Mouse (Mus musculus): ENCODE data around the gene Pcdh17. TPM values are rescaled to one million over a fixed set of nuclear protein-coding genes. Genes with fewer than 3 reads are reported as not detected.

Gene Pcdh17
- polyA plus RNA-seq, 1 experiment from 2014 or later = 37.7 TPM

DNA sequence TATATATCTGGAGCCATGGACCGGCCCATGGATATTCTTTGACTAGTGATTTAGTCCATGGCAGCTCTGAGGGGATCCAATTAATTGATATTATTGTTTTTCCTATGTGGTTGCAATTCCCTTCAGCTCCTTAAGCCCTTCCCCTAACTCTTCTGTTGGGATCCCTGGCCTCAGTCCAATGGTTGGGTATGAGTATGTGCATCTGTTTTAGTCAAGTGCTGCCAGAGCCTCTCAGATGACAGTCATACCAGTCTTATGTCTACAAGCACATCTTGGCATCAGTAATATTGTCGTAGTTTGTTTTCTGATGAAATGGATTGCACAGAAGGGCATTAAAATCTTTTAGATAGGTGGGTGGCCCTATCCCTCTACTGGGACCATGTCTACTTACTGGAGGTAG, 67.6 kb downstream of the Pcdh17 start:
- Histone ChIP-seq H3K4me1 (no peaks in the 10 kb centered on the region), H3K9ac (no peak overlapping the region), H3K27ac (no peak overlapping the region), H3K4me2 (no peak overlapping the region), H3K27me3 (replicated peaks) (no peaks in the 10 kb centered on the region), H3K4me3 (no peak overlapping the region), H3K36me3 (replicated peaks) (no peaks in the 10 kb centered on the region), H3K9me3 (no peaks in the 10 kb centered on the region)
- ATAC-seq (replicated peaks) = no peak
- WGBS = 90% methylated on average over 2 of the region's 2 CpGs

DNA sequence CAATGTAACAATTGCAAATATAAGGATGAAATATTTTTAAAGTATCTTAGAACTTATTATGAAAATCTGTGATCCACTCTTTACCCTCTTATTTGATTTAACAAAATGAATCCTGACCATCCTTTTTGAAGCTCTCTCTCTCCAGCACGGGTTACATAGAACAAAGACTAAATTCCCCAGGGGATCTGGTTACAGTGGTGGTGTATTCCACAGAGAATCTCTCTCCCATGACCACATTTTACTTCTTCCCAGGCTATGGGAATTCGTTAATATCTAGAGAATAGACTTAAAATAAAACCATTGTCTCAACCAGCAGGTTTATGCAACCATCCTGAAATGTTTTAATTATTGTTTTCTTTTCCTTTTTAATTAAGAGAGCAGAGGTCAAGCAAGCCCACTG, 89.0 kb downstream of the Pcdh17 start:
- Histone ChIP-seq H3K27me3 (replicated peaks) (no peaks in the 10 kb centered on the region), H3K9ac (no peak overlapping the region), H3K9me3 (no peaks in the 10 kb centered on the region), H3K36me3 (replicated peaks) (no peaks in the 10 kb centered on the region), H3K4me2 (no peak overlapping the region), H3K27ac (no peak overlapping the region), H3K4me1 (no peaks in the 10 kb centered on the region), H3K4me3 (no peak overlapping the region)
- no peak for ATAC-seq (replicated peaks)
- WGBS = 13% methylated on average over 2 of the region's 2 CpGs

DNA sequence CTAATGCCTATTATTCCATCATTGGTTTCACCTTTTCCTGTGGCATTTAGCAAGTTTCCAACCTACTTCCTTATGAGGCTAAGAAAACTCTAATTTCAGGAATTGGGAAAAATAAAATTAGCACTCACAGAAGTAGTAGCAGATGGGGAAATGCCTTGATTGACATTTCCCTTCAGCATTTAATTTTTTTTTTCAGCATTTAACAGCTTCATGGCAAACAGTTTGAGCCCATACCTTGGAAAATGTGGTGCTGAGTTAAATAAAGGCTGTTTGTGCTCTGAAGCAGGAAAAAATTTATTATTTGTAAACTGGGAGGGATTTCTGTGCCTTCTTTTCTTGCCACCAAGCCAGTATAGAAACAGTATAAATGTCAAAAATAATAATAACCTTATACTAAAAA, 91.9 kb downstream of the Pcdh17 start:
- Histone ChIP-seq H3K9ac (no peak overlapping the region), H3K4me2 (no peak overlapping the region), H3K27ac (no peak overlapping the region), H3K27me3 (replicated peaks) (no peaks in the 10 kb centered on the region), H3K9me3 (no peaks in the 10 kb centered on the region), H3K4me3 (no peak overlapping the region), H3K36me3 (replicated peaks) (no peaks in the 10 kb centered on the region), H3K4me1 (no peaks in the 10 kb centered on the region)
- no peak for ATAC-seq (replicated peaks)

DNA sequence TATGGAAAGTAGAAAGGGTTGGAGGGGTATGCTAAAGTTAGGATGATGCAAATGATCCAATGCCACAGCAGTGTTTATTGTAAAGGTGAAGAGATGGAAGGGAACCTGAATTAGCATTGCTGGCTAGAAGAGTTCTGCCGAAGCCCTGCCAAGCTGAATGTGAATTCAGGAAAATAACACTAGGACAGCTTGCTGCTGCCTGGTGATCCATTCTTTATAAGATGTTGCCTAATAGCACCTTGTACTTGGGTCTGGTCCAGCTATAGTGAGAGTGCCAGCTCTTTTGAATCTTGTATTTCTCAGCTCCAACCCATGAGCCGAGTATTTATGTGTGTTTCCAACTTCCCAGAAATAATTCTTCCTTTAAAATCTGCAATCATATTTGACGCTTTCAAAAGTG, 98.5 kb downstream of the Pcdh17 start:
- Histone ChIP-seq H3K4me1 (no peaks in the 10 kb centered on the region), H3K4me2 (no peak overlapping the region), H3K36me3 (replicated peaks) (no peaks in the 10 kb centered on the region), H3K9me3 (no peaks in the 10 kb centered on the region), H3K27ac (no peak overlapping the region), H3K4me3 (no peak overlapping the region), H3K9ac (no peak overlapping the region), H3K27me3 (replicated peaks) (no peaks in the 10 kb centered on the region)
- ATAC-seq (replicated peaks) = no peak
- 76% methylated on average over 3 of the region's 3 CpGs for WGBS

DNA sequence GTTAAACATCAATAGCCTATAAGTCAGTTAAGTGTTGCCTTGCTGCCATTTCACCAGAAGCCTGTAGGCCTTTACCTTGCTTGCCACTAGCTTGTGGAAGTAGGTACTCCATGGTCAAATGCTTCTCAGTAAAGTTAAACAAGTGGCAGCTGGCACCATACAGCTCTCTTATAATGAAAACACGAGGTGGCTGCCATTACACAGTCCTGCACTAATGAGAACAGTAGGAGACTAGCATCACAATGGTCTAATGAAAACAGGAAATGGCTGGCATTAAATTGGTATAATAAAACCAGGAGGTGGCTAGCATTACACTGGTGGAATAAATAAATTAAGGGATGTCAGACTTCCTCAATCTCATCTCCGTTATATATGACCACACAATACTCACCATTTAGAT, 102.6 kb downstream of the Pcdh17 start:
- 45% methylated on average over 2 of the region's 2 CpGs for WGBS
- H3K4me3 ChIP-seq = no peak overlapping the region
- 0 out of 2 replicates have a peak, but pooled peaks cover 6% of the 10 kb centered on the region for H3K4me1 ChIP-seq
- H3K27ac ChIP-seq = no peak overlapping the region
- H3K4me2 ChIP-seq = no peak overlapping the region
- no peak for ATAC-seq (replicated peaks)
- H3K9me3 ChIP-seq = no peaks in the 10 kb centered on the region
- no peak overlapping the region for H3K9ac ChIP-seq
- no peaks in the 10 kb centered on the region for H3K27me3 ChIP-seq (replicated peaks)
- H3K36me3 ChIP-seq (replicated peaks) = no peaks in the 10 kb centered on the region

DNA sequence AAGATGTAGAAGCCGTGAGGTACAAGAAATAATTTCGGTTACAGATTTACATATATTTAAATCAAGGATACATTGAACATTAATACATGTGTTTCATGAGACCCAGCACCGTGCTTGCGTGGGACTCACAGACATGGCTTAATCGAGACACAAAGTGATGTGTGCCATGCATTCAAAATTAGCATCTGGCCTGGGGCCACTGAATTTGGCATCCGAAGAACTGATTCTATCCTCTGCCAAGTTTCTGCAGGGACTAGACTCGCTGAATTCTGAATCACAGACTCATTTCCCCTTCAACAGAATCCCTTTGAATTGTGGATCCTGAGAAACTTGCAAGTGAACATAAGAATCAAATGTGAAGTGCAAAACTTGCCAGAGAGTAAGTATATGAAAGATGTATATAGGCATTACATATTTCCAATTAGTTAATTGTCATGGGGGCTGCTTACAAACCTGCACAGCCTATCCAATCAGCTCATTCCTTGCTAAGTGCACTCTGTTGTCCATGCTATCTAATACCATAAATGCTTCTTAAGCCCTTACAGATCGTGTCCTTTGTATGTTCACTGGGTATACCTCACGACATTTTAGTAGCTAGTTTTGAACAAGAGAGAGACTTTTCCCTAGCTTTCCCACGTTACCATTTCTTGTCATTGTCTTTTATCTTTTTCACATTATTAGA, 104.3 kb downstream of the Pcdh17 start:
- WGBS = 49% methylated on average over 10 of the region's 10 CpGs
- H3K4me2 ChIP-seq = no peak overlapping the region
- peak; percentile 82 for ATAC-seq (replicated peaks)

DNA sequence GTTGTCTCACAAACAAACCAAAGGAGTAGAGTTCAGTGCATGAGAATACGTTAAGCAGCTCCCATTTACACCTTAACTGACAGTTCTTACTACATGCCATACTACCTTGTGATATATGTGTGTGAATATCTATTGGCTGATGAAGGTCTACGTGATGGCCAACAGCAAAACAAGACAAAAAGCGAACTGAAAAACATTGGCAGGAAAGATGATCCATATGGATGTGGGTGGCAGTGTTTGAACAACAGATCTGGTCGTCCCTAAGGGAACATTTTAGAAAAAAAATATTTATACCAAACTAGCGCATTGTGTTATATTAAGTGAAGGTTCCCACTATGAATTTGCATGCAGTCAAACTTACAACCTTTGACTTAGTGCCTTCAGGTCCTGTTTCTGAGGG, 108.2 kb downstream of the Pcdh17 start:
- Histone ChIP-seq H3K4me1 (0 out of 2 replicates have a peak, but pooled peaks cover 6% of the 10 kb centered on the region), H3K9me3 (no peaks in the 10 kb centered on the region), H3K27me3 (replicated peaks) (no peaks in the 10 kb centered on the region), H3K4me2 (no peak overlapping the region), H3K27ac (no peak overlapping the region), H3K4me3 (no peak overlapping the region), H3K9ac (no peak overlapping the region), H3K36me3 (replicated peaks) (no peaks in the 10 kb centered on the region)
- 84% methylated on average over 5 of the region's 5 CpGs for WGBS
- ATAC-seq (replicated peaks) = no peak

More for the DNA sequence above, 104.3 kb downstream of the Pcdh17 start:
- Histone ChIP-seq H3K4me3 (no peak overlapping the region), H3K9ac (no peak overlapping the region), H3K27ac (no peak overlapping the region), H3K27me3 (replicated peaks) (no peaks in the 10 kb centered on the region), H3K36me3 (replicated peaks) (no peaks in the 10 kb centered on the region), H3K9me3 (no peaks in the 10 kb centered on the region), H3K4me1 (0 out of 2 replicates have a peak, but pooled peaks cover 6% of the 10 kb centered on the region)

DNA sequence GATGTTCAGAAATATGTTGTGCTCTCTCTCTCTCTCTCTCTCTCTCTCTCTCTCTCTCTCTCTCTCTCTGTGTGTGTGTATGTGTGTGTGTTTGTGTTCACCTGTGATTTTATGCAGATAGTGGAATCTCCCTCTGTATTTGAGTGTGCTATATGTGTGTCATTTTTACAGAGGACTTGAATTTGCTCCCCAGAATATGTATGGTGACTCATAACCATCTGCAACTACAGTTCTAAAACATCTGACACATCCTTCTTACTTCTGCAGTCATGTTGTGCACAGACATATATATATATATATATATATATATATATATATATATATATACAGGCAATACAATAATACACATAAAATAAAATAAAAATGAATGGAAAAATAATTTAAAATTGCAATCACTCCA, 127.7 kb downstream of the Pcdh17 start:
- no peaks in the 10 kb centered on the region for H3K36me3 ChIP-seq (replicated peaks)
- H3K4me1 ChIP-seq = no peaks in the 10 kb centered on the region
- no peak overlapping the region for H3K4me2 ChIP-seq
- no peak overlapping the region for H3K9ac ChIP-seq
- H3K27ac ChIP-seq = no peak overlapping the region
- no peaks in the 10 kb centered on the region for H3K27me3 ChIP-seq (replicated peaks)
- no peaks in the 10 kb centered on the region for H3K9me3 ChIP-seq
- H3K4me3 ChIP-seq = no peak overlapping the region
- ATAC-seq (replicated peaks) = no peak

Data from midbrain, embryonic 15.5 days (tissue).